Mouse (Mus musculus) central nervous system, embryonic 18 days (tissue): Measurements from ENCODE around the gene Cyp2j7. TPM values are rescaled to one million over a fixed set of nuclear protein-coding genes. Genes with fewer than 3 reads are reported as not detected.

Source experiments
- polyA plus RNA-seq: library from polyadenylated mRNA; depleted of rRNA; stranded (reverse); fragments of >200 nt; gene quantifications from 2 replicates; pipeline ENCODE4 v1.2.3, GENCODE M21; 2012; rRNA removed

The Cyp2j7 gene
- polyA plus RNA-seq = not detected in 2 replicates

DNA sequence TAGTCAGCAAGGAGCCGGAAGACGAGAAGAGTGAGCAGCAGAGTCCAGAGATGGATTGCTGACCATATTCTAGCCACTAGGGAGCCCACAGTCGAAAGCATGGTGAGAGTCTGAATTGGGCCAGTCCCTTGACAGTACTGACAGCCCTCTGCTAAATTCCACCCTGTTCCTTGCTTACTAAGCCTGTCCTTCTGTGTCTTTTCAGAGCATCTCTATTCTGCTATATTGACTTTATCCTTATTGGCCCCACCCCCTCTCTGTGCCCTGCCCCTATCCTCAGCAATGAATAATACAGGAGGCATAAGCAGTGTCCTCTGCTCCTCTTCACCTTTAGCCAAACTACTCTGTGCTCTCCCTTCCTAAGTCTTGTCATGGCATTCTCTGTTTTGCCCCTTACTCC, at the start of gene Cyp2j7:
Cyp2j7 (minus strand) TSS at position 101 of the 400 bp plus-strand sequence.

Other genes starting within 250 kb of the Cyp2j7 start
- 0.05 and 0.09 TPM in 2 replicates for gene Cyp2j13, start 159.1 kb downstream of the Cyp2j7 start, polyA plus RNA-seq
- gene Cyp2j12, start 95.5 kb downstream of the Cyp2j7 start, polyA plus RNA-seq = not detected in 2 replicates
- not detected in 2 replicates for gene Cyp2j11, start 112.0 kb upstream of the Cyp2j7 start, polyA plus RNA-seq